Comparison of ENCODE assay signal across 26 mouse cellular contexts in genomic region chr14:20029606-20030005, GRCm38 (mm10).
"Had no signal": no experiment of that assay in that cellular context is flagged by ENCODE, and none has a peak within 500 bp of the region (broad histone marks: within the 10 kb centered on the region; RNA-seq: fewer than 3 reads in every experiment).

No protein-coding gene starts in this region.

- H3K27me3 ChIP-seq: heart, embryonic 13.5 days; heart, embryonic 15.5 days; hindbrain, embryonic 12.5 days; kidney, embryonic 15.5 days; limb, embryonic 13.5 days; limb, embryonic 15.5 days; liver, embryonic 12.5 days had no signal

- H3K27ac ChIP-seq: heart, embryonic 13.5 days; heart, embryonic 15.5 days; hindbrain, embryonic 12.5 days; hindbrain, embryonic 14.5 days; hindbrain, postnatal 0 days; kidney, embryonic 15.5 days; kidney, postnatal 0 days; limb, embryonic 13.5 days; limb, embryonic 15.5 days; liver, embryonic 12.5 days; liver, embryonic 14.5 days had no signal

- H3K9me3 ChIP-seq: heart, embryonic 13.5 days; heart, embryonic 15.5 days; hindbrain, embryonic 12.5 days; kidney, embryonic 15.5 days; limb, embryonic 13.5 days; limb, embryonic 15.5 days; liver, embryonic 12.5 days had no signal

- H3K36me3 ChIP-seq: heart, embryonic 13.5 days; heart, embryonic 15.5 days; hindbrain, embryonic 12.5 days; kidney, embryonic 15.5 days; limb, embryonic 13.5 days; limb, embryonic 15.5 days; liver, embryonic 12.5 days had no signal

- DNase-seq: gastrocnemius, postnatal 14 days; gastrocnemius, postnatal 36 days; heart, adult 18-20 months; heart, postnatal 14 days; heart, postnatal 36 days; kidney, adult 11 months; kidney, adult 2 months; kidney, adult 9 months; kidney, postnatal 14 days; kidney, postnatal 36 days; layer of hippocampus, adult 9-11 months; layer of hippocampus, postnatal 36 days; left cerebral cortex, postnatal 4 days had no signal

- H3K4me3 ChIP-seq: heart, embryonic 13.5 days; heart, embryonic 15.5 days; hindbrain, embryonic 12.5 days; kidney, embryonic 15.5 days; limb, embryonic 13.5 days; limb, embryonic 15.5 days; liver, embryonic 12.5 days had no signal

- H3K4me1 ChIP-seq: hindbrain, embryonic 12.5 days had no signal

- H3K4me2 ChIP-seq: heart, embryonic 11.5 days; heart, embryonic 13.5 days; heart, embryonic 15.5 days; hindbrain, embryonic 12.5 days; hindbrain, embryonic 14.5 days; kidney, embryonic 15.5 days; limb, embryonic 13.5 days; limb, embryonic 15.5 days; liver, embryonic 12.5 days had no signal

- ATAC-seq: hindbrain, postnatal 0 days; intestine, embryonic 16.5 days; liver, embryonic 12.5 days had no signal

- H3K9ac ChIP-seq: heart, embryonic 13.5 days; heart, embryonic 15.5 days; hindbrain, embryonic 12.5 days; hindbrain, embryonic 14.5 days; kidney, embryonic 15.5 days; limb, embryonic 13.5 days; limb, embryonic 15.5 days; liver, embryonic 12.5 days; liver, embryonic 14.5 days had no signal
